Mouse (Mus musculus) neural tube, embryonic 14.5 days (tissue): Measurements from ENCODE around the gene Pnrc2. TPM values are rescaled to one million over a fixed set of nuclear protein-coding genes. Genes with fewer than 3 reads are reported as not detected.

Source experiments
- ATAC-seq: fragments of 200-750 bp; cut with Nextera tagmentation; 2 replicates; pipeline ENCODE4 v1.8.0; 2017; ENCODE audit warnings: low read depth, mild to moderate bottlenecking, moderate TSS enrichment, moderate library complexity
- H3K27ac ChIP-seq: fragments of 300-500 bp; sonication (generic); 2 replicates; pipeline ENCODE4 v1.5.1; 2014; ENCODE audit warnings: low read depth, mild to moderate bottlenecking, control low read depth, low read length, moderate library complexity, mixed read lengths
- H3K27me3 ChIP-seq: fragments of 300-500 bp; sonication (generic); 2 replicates; pipeline ENCODE4 v1.6.1; 2014; ENCODE audit warnings: low read length; ENCODE audit not compliant: control insufficient read depth, insufficient read depth
- H3K36me3 ChIP-seq: fragments of 300-500 bp; sonication (generic); 2 replicates; pipeline ENCODE4 v1.6.1; 2014; ENCODE audit warnings: low read length, mixed read lengths; ENCODE audit not compliant: control insufficient read depth, insufficient read depth
- H3K4me1 ChIP-seq: fragments of 300-500 bp; sonication (generic); 2 replicates; pipeline ENCODE4 v1.6.1; 2014; ENCODE audit warnings: low read length; ENCODE audit not compliant: control insufficient read depth, insufficient read depth
- H3K4me2 ChIP-seq: fragments of 300-500 bp; sonication (generic); 2 replicates; pipeline ENCODE4 v1.6.1; 2014; ENCODE audit warnings: mild to moderate bottlenecking, low read depth, low read length, control low read depth
- H3K4me3 ChIP-seq: fragments of 300-500 bp; sonication (generic); 2 replicates; pipeline ENCODE4 v1.5.1; 2014; ENCODE audit warnings: low read depth, low read length, control low read depth, mixed read lengths
- H3K9ac ChIP-seq: fragments of 300-500 bp; sonication (generic); replicated peaks from 2 replicates; pipeline ENCODE4 v1.6.1; 2014; ENCODE audit warnings: low read depth, mild to moderate bottlenecking, control low read depth, low read length, mixed read lengths
- H3K9me3 ChIP-seq: fragments of 300-500 bp; sonication (generic); 2 replicates; pipeline ENCODE4 v1.6.1; 2016; ENCODE audit warnings: low read length; ENCODE audit not compliant: control insufficient read depth
- WGBS: fragments of 180-500 bp; shearing (Covaris S2); extraction: QIAGEN DNeasy Blood & Tissue Kit; methylation state at CpG from one replicate; pipeline ENCODE4 v1.1.7; 2014; 5-methylcytosine and 5-hydroxymethylcytosine counted together
- polyA plus RNA-seq: library from polyadenylated mRNA; unstranded; fragments of >200 nt; fragmentation: Nextera tagmentation; extraction: Ambion mirVana; gene quantifications from 2 replicates; pipeline ENCODE4 v1.2.1, GENCODE M21; 2014

Pnrc2 gene
- polyA plus RNA-seq, 1 experiment from 2014 or later, result 85.7 TPM

DNA sequence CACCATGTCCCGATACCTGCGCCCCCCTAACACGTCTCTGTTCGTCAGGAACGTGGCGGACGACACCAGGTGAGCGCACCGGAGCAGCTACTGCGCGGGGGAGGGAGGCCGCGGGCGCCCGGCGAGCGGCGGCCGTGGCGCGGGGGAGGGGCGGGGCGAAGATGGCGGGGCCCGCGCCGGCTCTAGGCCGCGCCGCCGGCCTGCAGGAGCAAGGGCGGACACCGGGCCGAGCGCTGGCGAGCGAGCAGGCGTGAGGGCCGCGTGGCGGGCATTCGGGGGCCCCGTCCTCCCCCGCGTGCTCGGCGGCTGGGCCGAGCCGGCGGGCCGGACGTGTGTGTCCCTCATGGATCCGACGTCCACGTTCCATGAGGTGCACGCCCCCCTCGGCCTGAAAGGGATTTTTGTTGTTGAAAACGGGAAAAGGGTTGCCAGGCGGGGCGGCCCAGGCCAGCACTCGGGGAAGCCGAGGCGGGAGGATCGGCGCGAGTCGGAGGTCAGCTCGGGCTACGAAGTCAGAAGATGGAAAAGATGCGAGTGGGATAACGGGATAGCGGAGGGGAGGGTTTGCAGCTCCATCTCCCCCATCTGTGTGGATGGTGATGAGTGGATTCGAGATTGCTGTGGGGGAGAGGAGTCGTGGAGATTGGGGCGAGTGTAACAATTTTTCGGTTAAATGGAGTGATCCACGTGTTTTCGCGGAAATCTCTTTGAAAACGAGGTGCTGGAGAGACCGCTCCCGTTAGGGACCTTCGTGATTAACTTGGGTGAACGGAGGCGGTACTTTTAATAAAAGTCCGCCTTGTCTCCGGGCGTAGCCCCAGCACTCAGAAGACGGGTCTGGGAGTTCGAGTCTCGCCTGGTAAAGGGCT lies 17.2 kb downstream of the Pnrc2 start:
- no peaks in the 10 kb centered on the region for H3K27me3 ChIP-seq
- peak overlapping the region; percentile 93 for H3K4me3 ChIP-seq
- under 1% methylated on average over 67 of the region's 91 CpGs for WGBS
- H3K9me3 ChIP-seq, result no peaks in the 10 kb centered on the region
- ATAC-seq, result peak; percentile 79
- H3K4me2 ChIP-seq, result peak overlapping the region; percentile 76
- peak overlapping the region; percentile 97 for H3K27ac ChIP-seq
- H3K9ac ChIP-seq, result peak overlapping the region; percentile 86
- peaks cover 25% of the 10 kb centered on the region for H3K4me1 ChIP-seq
- no peaks in the 10 kb centered on the region for H3K36me3 ChIP-seq

DNA sequence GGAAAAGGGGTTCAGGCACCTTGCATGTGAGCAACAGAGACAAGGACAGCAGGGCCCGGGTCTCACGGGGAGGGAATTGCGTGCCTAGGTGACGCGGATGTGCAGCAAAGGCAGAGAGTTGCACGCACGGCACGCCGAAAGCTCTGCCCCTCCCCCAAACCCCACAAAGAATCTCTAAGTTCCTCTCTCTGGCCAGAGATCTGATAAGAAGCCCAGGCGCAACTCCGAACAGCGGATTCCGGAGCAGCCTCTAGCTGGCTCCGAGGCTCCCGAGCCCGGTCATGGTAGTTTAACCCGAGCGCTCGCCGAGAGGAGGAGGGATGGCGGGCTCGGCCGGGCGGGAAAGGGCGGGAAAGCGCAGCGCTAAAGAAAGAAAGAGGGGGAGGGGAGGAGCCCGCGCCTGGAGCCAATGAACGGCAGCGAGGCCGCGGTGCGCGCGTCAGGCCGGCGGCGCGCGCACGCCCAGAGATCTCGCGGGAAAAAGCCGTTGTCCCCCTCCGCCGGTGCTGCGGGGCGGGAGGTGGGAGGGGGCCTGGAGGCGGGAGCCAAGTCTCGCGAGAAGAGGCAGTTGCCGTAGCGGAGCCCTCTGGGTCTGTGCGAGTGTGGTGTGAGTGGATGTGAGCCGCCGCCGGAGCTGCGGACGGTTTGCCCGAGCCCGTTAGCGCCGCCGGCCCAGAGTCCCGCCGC lies 18.0 kb downstream of the Pnrc2 start, which contains the start of gene Srsf10:
Gene Srsf10 (plus strand): TSS at position 212 of the 687 bp plus-strand sequence.
- ATAC-seq, result peak; percentile 97
- Histone ChIP-seq H3K9me3 (no peaks in the 10 kb centered on the region), H3K27me3 (no peaks in the 10 kb centered on the region), H3K27ac (peak within 1 kb of the TSS; percentile 97), H3K36me3 (no peaks in the 10 kb centered on the region), H3K4me1 (peaks cover 26% of the 10 kb centered on the region), H3K4me2 (peak within 1 kb of the TSS; percentile 76), H3K9ac (peak within 1 kb of the TSS; percentile 86), H3K4me3 (peak within 1 kb of the TSS; percentile 93)
- under 1% methylated on average over 66 of the region's 67 CpGs for WGBS

DNA sequence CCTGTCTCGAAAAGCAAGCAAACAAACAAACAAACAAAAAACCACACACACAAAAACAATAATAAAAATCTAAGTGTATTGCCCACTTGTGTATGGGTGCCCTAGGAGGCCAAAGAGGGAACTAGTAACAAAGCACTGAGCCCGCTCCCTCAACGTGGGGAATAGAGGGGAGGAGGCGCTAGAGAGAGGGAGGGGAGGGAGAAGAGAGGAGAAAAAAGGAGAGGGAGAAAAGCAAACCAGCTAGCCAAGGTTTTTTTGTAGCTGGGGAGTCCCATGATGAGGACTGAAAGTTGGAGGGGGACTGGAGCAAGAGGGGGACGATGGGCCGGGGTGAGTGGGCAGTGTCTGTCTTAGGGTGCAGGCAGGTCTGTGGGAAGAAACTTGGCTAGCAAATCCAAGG lies 18.6 kb downstream of the Pnrc2 start:
- peak overlapping the region; percentile 68 for H3K4me2 ChIP-seq
- no peaks in the 10 kb centered on the region for H3K9me3 ChIP-seq
- peak overlapping the region; percentile 62 for H3K9ac ChIP-seq
- H3K27me3 ChIP-seq, result no peaks in the 10 kb centered on the region
- ATAC-seq, result peak; percentile 15; the same call in 1 of the 2 replicates
- H3K36me3 ChIP-seq, result no peaks in the 10 kb centered on the region
- peaks cover 30% of the 10 kb centered on the region for H3K4me1 ChIP-seq
- WGBS, result 3% methylated on average over 6 of the region's 6 CpGs
- peak overlapping the region; percentile 93 for H3K4me3 ChIP-seq
- H3K27ac ChIP-seq, result peak overlapping the region; percentile 97

DNA sequence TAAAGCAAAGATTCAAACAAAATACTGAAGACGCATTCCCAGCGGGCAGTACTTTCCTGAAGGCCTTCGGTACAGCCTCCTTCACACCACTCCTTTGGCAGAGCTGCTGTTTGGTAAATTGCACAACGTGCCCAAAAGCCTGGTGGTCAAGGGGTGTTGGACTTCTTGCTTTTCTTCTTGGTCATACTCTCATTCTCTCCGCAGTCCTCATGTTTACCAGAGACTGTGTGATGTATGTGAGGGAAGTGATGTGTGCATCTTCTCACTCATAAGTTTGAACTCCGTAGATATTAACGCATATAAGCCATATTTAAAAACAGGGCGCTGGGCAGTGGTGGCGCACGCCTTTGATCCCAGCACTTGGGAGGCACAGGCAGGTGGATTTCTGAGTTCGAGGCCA lies 19.0 kb downstream of the Pnrc2 start:
- WGBS, result 72% methylated on average over 11 of the region's 11 CpGs
- no peak overlapping the region for H3K4me3 ChIP-seq

DNA sequence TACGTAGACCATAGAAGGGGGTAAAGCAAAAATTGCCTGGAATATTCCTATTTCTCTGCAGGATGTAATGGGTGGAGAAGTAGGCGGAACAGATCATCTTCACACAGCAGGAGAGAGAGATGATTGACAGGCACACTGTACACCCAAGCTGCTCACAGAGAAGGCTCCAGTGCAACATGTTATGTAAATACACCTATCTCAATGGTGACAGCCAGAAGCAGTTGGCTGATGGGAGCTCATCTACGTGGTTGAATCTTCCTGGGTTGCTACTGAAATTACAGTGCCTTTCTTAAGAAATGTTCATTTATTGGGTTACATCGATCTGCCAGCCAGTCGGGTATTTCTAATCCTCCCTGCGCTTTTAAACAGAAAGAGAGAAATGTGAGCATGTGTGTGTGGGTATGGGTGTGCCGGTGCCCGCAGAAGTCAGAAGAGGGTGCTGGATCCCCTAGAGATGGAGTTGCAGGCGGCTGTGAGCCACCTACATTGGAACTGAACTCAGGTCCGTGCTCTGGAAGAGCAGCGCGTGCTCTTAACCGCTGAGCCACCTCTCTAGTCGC lies 19.6 kb downstream of the Pnrc2 start:
- Histone ChIP-seq H3K9ac (no peak overlapping the region), H3K4me2 (no peak overlapping the region), H3K4me3 (no peak overlapping the region), H3K27ac (0 out of 2 replicates have a peak overlapping the region, but pooled peaks have one; percentile 8), H3K4me1 (peaks cover 23% of the 10 kb centered on the region), H3K27me3 (no peaks in the 10 kb centered on the region), H3K36me3 (no peaks in the 10 kb centered on the region), H3K9me3 (no peaks in the 10 kb centered on the region)
- 92% methylated on average over 14 of the region's 14 CpGs for WGBS
- ATAC-seq, result no peak

More for the DNA sequence above, 19.0 kb downstream of the Pnrc2 start:
- H3K4me1 ChIP-seq, result peaks cover 28% of the 10 kb centered on the region
- no peaks in the 10 kb centered on the region for H3K9me3 ChIP-seq
- H3K4me2 ChIP-seq, result peak overlapping the region; percentile 68; the same call in 1 of the 2 replicates
- H3K9ac ChIP-seq, result no peak overlapping the region
- peak overlapping the region; percentile 97 for H3K27ac ChIP-seq
- ATAC-seq, result no peak
- H3K27me3 ChIP-seq, result no peaks in the 10 kb centered on the region
- H3K36me3 ChIP-seq, result no peaks in the 10 kb centered on the region

DNA sequence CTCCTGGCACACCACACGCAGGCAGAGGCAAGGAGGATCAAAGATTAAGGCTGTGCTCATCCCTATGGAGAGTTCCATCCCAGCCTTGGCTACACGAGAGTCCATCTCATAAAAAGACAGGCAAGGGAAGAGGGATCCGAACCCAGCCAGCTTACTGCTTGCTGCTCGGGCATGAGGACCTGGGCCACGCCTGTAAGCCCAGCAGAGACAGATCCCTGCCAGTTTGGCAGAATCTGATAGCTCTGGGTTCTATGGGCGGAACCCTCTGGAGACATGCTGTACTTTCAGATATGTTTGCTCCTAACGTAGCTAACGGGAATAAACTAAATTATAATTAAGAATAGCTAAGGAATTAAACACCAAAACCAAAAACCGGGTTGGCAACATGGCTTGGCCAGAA lies 21.7 kb downstream of the Pnrc2 start:
- Histone ChIP-seq H3K27ac (no peak overlapping the region), H3K9ac (no peak overlapping the region), H3K27me3 (no peaks in the 10 kb centered on the region), H3K4me1 (peaks cover 9% of the 10 kb centered on the region), H3K4me3 (no peak overlapping the region), H3K9me3 (no peaks in the 10 kb centered on the region), H3K36me3 (no peaks in the 10 kb centered on the region), H3K4me2 (no peak overlapping the region)
- ATAC-seq, result no peak
- WGBS, result 87% methylated on average over 9 of the region's 9 CpGs

DNA sequence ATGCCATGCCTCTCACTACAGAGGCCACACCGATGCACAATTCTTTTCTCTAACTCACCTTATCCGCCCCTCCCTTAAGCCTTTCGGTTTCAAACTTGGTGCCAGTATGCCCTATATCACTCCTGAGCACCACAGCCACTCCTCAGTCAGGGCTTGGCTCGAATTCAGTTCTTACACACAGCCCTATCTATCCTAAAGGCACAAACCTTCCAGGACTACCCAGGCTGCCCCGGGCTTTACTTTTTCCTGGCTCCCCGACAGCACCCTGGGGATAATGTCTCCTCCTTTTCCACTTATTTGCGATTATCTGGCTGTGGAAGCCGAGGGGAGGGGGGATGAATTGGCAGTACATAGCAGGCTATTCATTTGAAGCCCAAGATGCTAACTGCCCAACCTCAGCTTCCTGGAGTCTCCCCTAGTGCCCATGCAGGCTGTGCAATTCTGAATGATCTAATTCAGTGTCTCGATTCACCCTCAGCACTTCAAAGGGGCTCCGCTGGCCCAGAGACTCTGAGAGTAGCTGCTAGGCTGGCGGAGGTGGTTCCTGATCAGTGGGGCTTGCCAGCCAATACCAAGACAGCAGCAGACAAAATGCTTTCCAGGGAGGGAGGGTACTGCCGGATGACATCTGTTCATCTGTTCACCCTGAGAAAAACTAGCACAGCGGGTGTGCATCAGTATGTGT lies 23.1 kb downstream of the Pnrc2 start:
- H3K4me2 ChIP-seq, result peak overlapping the region; percentile 31
- H3K27ac ChIP-seq, result peak overlapping the region; percentile 80
- ATAC-seq, result peak; percentile 65
- H3K36me3 ChIP-seq, result no peaks in the 10 kb centered on the region
- no peak overlapping the region for H3K4me3 ChIP-seq
- H3K9ac ChIP-seq, result no peak overlapping the region
- WGBS, result 20% methylated on average over 13 of the region's 13 CpGs
- no peaks in the 10 kb centered on the region for H3K9me3 ChIP-seq
- H3K27me3 ChIP-seq, result no peaks in the 10 kb centered on the region
- H3K4me1 ChIP-seq, result peaks cover 9% of the 10 kb centered on the region

DNA sequence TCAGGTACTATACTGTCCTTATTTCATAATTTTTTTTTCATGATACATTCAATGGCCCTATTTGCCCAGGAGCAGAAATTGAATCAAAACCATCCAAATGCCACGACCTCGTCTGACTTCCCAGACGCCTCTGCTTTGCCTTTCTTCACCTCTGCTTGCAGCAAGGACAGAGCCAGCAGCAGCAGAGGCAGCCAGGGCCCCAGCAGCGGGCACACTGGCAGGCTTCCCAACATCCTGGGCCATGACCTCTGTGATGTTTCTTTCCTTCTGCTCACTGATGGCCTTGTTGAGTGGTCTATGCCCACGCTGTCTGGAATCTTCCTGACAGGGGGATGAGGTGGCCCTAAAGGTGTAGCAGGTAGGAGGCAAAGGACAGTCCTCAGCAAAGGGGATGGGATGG lies 26.1 kb downstream of the Pnrc2 start:
- WGBS, result 72% methylated on average over 5 of the region's 5 CpGs

More for the DNA sequence above, 26.1 kb downstream of the Pnrc2 start:
- no peak overlapping the region for H3K4me2 ChIP-seq
- H3K36me3 ChIP-seq, result no peaks in the 10 kb centered on the region
- no peak for ATAC-seq
- peaks cover 9% of the 10 kb centered on the region for H3K4me1 ChIP-seq
- H3K9ac ChIP-seq, result no peak overlapping the region
- H3K27me3 ChIP-seq, result no peaks in the 10 kb centered on the region
- H3K4me3 ChIP-seq, result no peak overlapping the region
- no peaks in the 10 kb centered on the region for H3K9me3 ChIP-seq
- H3K27ac ChIP-seq, result no peak overlapping the region
